Mouse (Mus musculus) brain, embryonic 14.5 days (tissue): ENCODE data around the gene Mydgf.

Experiments used
- CTCF ChIP-seq: fragments of 200-500 bp; IDR thresholded peaks from 2 replicates; pipeline ENCODE4 v1.5.1; 2012; ENCODE audit warnings: inconsistent platforms, mild to moderate bottlenecking, moderate library complexity, borderline replicate concordance; ENCODE audit not compliant: insufficient read depth, insufficient read length; ENCODE audit errors: extremely low read depth
- POLR2A ChIP-seq: fragments of 200-500 bp; IDR thresholded peaks from 2 replicates; pipeline ENCODE4 v1.6.1; 2012; ENCODE audit warnings: mild to moderate bottlenecking, inconsistent platforms, borderline replicate concordance; ENCODE audit not compliant: poor library complexity, insufficient read depth, insufficient read length, severe bottlenecking; ENCODE audit errors: extremely low read depth

- TF ChIP-seq CTCF: no peak
- TF ChIP-seq POLR2A: no peak
Measured at GRCm38 (mm10) chr17:56131136-56131535, 52.6 kb downstream of the Mydgf start.
